21 mouse cellular contexts compared by ENCODE assay signal in genomic region chr13:108598673-108599072, GRCm38 (mm10).
"Had no signal": no experiment of that assay in that cellular context is flagged by ENCODE, and none has a peak within 500 bp of the region (broad histone marks: within the 10 kb centered on the region; RNA-seq: fewer than 3 reads in every experiment).

No protein-coding gene starts in this region.

- H3K9me3 ChIP-seq: heart, embryonic 10.5 days; heart, embryonic 12.5 days; hindbrain, embryonic 12.5 days; intestine, embryonic 15.5 days; kidney, embryonic 15.5 days; limb, embryonic 10.5 days; limb, embryonic 12.5 days; liver, embryonic 13.5 days; liver, embryonic 15.5 days had no signal

- H3K9ac ChIP-seq: heart, embryonic 12.5 days; hindbrain, embryonic 12.5 days; hindbrain, embryonic 14.5 days; intestine, embryonic 15.5 days; kidney, embryonic 15.5 days; limb, embryonic 12.5 days; liver, embryonic 13.5 days; liver, embryonic 15.5 days had no signal

- H3K27ac ChIP-seq: gastrocnemius, adult 2 months; heart, embryonic 10.5 days; hindbrain, embryonic 12.5 days; hindbrain, embryonic 14.5 days; intestine, embryonic 15.5 days; kidney, embryonic 15.5 days; kidney, postnatal 0 days; limb, embryonic 10.5 days; limb, embryonic 12.5 days; liver, embryonic 13.5 days; liver, embryonic 15.5 days had no signal

- DNase-seq: gastrocnemius, adult 2 months; gastrocnemius, postnatal 25 days; heart, adult 18-20 months; kidney, adult 11 months; kidney, adult 9 months; layer of hippocampus, adult 9-11 months; layer of hippocampus, postnatal 36 days; liver; liver, embryonic 13.5 days had no signal

- H3K4me1 ChIP-seq: heart, embryonic 10.5 days; heart, embryonic 12.5 days; intestine, embryonic 15.5 days; kidney, embryonic 15.5 days; liver, embryonic 13.5 days; liver, embryonic 15.5 days had no signal

- H3K4me3 ChIP-seq: gastrocnemius, adult 2 months; heart, embryonic 10.5 days; heart, embryonic 12.5 days; hindbrain, embryonic 12.5 days; intestine, embryonic 15.5 days; kidney, embryonic 15.5 days; limb, embryonic 10.5 days; limb, embryonic 12.5 days; liver, embryonic 13.5 days; liver, embryonic 15.5 days had no signal

- H3K4me2 ChIP-seq: heart, embryonic 12.5 days; hindbrain, embryonic 12.5 days; hindbrain, embryonic 14.5 days; intestine, embryonic 15.5 days; kidney, embryonic 15.5 days; limb, embryonic 12.5 days; liver, embryonic 11.5 days; liver, embryonic 13.5 days; liver, embryonic 15.5 days had no signal

- ATAC-seq: inflammation-experienced regulatory T-cells, adult 6 months; intestine, embryonic 15.5 days had no signal

- H3K27me3 ChIP-seq: heart, embryonic 12.5 days; hindbrain, embryonic 12.5 days; intestine, embryonic 15.5 days; kidney, embryonic 15.5 days; limb, embryonic 12.5 days; liver, embryonic 13.5 days; liver, embryonic 15.5 days had no signal

- H3K36me3 ChIP-seq: heart, embryonic 10.5 days; heart, embryonic 12.5 days; hindbrain, embryonic 12.5 days; intestine, embryonic 15.5 days; kidney, embryonic 15.5 days; limb, embryonic 10.5 days; limb, embryonic 12.5 days; liver, embryonic 13.5 days; liver, embryonic 15.5 days had no signal
